Mouse (Mus musculus): ENCODE results near the gene Lama2.

Lama2 gene

DNA sequence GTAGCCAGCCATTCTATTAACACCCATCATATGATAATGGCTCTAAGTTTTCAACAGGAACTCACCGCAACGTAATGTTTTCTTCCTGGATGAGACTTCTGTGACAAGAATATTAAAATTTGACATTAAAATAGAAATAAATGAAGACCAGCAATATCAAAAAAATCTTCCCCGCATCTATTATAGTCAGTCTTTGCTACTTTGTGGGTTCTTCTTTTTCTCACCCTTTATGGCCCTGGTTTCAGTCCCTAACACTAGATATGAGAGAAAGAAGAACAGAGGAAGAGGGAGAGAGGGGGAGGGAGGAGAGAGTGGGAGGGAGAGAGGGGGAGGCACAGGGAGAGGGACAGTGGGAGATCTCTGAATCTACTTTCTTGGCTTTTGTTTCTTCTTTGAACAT is at the start of gene Lama2:
Gene Lama2, minus strand, starts transcription at position 101 of the 400 bp plus-strand sequence.
- no peak for DNase-seq (ENCODE audit: low spot score in 2 of 2)

DNA sequence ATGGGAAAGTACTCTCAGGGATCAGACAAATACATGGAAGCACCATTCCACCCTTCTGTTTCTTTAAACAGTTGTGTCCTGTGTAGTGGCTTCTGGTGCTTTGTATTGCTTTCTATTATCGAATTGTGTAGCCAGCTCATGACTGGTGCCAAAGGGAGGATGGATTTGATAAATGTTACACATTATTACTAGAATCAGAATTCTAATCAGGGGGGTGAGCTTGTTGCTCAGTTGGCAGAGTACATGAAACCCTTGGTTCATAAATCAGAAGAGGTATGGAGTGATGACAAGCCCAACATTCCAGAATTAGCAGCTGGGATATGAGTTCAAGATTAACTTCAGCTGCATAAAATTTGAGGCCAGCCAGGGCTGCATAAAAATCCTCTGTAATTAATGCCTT is 44.8 kb upstream of the Lama2 start:
- no peak for DNase-seq (ENCODE audit: low spot score in 2 of 2)

- no peak for DNase-seq (ENCODE audit: low spot score in 2 of 2)
These were observed 43.8 kb upstream of the Lama2 start for GRCm38 (mm10) chr10:27663396-27663795.

- DNase-seq (ENCODE audit: low spot score in 2 of 2) = peak; percentile 13 to 22
These were observed 34.6 kb upstream of the Lama2 start for GRCm38 (mm10) chr10:27654164-27654563.

DNA sequence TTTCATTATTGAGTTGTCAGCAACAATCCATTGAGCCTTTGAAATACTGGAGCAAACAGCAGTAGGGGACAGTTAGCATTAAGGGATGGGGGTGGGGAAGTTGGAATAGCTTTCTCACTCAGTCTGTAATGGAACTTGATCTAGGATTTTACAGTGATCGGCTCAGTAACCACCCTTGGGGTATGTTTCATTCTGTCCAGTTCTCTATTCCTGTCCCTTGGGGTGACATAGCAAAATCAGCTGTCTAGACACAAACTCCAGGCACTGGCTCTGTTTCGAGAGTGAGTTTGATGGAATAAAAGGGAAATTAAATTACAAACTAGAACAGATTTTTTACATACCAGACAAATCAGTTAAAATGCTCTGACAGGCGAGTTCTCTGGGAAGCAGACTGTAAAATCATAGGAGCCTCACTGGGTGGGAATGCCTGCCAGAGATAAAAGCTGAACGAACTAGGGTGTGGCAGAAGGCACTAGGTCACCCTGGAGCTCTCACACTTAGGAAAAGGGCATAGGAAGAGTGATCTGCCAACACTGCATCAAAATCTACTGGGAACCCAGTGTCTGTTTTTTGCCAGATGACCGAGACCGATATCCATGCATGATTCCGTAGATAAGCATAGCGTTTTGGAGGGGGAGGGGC is 33.3 kb upstream of the Lama2 start:
- DNase-seq (ENCODE audit: low spot score in 2 of 2) = no peak

DNA sequence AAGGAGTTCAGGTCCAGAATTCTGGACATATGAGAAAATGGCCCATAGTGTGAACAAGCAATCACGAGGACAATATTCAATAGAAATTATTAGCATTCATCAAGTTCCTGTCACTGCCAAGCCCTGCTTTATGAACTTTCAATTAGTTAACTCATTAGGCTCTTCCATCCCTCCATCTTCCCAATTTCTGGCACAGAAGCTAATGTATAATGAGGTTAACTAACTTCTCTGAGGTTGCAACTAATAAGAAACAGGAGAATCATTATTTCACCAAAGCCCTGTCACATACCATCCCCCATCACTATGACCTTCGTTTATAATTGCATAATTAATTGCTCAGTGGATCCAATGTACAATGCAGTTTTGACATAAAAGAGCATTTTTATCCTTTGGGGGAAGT is 16.2 kb upstream of the Lama2 start:
- DNase-seq (ENCODE audit: low spot score in 2 of 2) = no peak

DNA sequence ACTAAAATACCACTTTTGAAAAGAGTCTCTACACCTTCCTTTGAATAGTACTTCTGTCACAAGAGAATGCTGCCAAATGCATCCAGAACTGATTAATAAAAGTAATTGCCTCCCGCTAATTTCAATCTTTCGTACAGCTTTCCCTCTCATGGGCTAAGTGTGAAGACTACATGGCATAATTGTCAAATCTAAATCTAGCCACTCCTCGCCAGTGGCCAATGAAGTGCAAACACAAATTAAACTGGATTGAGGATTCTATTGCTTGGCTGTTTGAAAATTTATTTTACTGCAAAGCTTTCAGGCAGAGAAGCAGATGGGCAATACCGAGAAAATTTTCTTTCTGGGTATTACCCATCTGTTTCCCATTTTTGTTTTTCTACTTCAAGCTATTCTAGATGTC is 11.4 kb upstream of the Lama2 start:
- DNase-seq (ENCODE audit: low spot score in 2 of 2) = no peak

GRCm38 (mm10) chr10:27621697-27622449 is 2.3 kb upstream of the Lama2 start:
- DNase-seq (ENCODE audit: low spot score in 2 of 2) = peak in 1 of 2 experiments; percentile 7

GRCm38 (mm10) chr10:27617522-27618020 is 2.0 kb downstream of the Lama2 start:
- DNase-seq (ENCODE audit: low spot score in 2 of 2) = no peak

GRCm38 (mm10) chr10:27616641-27617415 is 2.7 kb downstream of the Lama2 start:
- no peak for DNase-seq (ENCODE audit: low spot score in 2 of 2)

GRCm38 (mm10) chr10:27595675-27596074 is 23.9 kb downstream of the Lama2 start:
- DNase-seq (ENCODE audit: low spot score in 2 of 2) = no peak

DNA sequence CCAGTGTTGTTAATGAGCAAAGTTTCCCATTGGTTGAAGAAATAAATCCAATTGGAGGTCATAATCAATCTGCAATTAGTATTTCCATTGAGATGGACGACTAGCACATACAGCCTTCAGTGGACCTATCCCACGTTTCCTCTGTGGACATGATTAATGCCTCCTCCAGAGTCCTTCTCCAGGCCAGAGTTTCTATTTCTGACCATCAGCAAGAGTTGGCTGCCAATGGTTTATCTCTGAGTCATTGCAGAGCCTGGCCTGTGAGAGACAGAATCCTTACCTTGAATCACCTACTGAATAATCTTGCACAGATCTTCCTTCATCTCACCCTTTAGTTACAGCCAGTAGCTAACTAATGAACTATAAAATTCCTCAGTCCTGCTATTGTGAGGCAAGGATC is 86.3 kb downstream of the Lama2 start:
- DNase-seq (ENCODE audit: low spot score in 2 of 2) = peak in 1 of 2 experiments; percentile 2

- DNase-seq (ENCODE audit: low spot score in 2 of 2) = no peak
These were observed 110.6 kb downstream of the Lama2 start for GRCm38 (mm10) chr10:27508847-27509459.

DNA sequence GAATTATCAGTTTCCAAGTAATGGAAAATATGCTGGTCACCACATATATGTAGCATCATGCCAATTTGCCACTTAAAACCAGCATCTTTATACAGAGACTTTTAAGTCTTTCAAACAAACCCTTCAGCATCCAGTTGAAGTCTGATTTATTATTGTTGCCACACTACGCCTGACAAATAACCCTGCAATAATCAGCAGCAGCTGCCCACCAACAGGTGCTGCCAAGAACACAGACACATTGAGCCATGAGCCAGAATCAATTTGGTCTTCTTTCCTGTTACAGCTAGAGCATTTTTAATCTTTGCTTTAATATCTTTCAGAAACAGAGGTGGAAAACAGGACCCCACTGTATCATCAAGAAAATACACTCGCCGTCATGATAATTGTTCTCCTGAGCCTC is 118.7 kb downstream of the Lama2 start:
- no peak for DNase-seq (ENCODE audit: low spot score in 2 of 2)

- no peak for DNase-seq (ENCODE audit: low spot score in 2 of 2)
These were observed 131.1 kb downstream of the Lama2 start for GRCm38 (mm10) chr10:27488452-27488851.

GRCm38 (mm10) chr10:27484041-27484440 is 135.5 kb downstream of the Lama2 start:
- peak; percentile 36 to 57 for DNase-seq (ENCODE audit: low spot score in 2 of 2)

- DNase-seq (ENCODE audit: low spot score in 2 of 2) = peak; percentile 6 to 10
These were observed 144.0 kb downstream of the Lama2 start for GRCm38 (mm10) chr10:27475540-27475939.

- no peak for DNase-seq (ENCODE audit: low spot score in 2 of 2)
These were observed 151.3 kb downstream of the Lama2 start for GRCm38 (mm10) chr10:27468274-27468673.

DNA sequence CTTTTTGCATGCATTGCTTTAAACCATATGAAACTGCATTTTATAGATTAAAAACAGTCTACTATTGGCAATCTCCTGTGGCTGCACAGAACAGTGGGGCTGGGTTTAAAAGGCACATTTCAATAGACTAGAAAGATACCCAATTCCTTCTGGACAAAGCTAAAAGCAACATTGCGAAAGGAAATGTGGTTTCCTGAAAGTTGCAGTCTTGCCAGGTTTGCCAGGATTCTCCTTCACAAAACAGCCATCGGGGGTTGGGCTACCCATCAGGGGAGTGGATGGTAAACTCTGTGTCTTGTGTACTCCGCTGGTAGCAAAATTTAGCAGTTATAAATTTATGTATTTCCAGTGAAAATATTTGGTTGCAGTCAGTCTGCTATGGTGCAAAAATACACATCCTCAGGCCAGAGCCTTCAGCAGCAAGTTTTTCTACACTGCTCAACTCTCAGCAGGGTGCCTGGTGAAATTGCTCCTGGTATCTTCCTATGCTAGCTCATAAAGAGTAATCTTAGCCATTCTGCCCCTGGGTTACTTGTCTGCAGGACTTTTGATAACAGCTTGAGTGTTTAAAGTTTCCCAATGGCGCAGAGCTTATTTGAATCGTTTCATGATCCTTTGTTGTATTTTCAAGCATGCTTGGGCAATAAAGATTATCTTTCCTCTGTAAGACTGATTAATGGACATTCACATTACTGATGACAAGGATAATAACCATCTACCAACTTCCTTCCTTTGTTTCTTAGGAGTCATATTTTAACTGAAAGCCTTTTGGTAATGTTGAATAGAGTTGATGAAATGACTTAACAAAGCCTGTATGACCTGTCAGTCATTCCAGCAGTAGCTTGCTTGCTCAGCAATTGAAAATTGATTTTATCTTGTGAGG is 205.7 kb downstream of the Lama2 start:
- DNase-seq (ENCODE audit: low spot score in 2 of 2) = no peak

- no peak for DNase-seq (ENCODE audit: low spot score in 2 of 2)
These were observed 228.8 kb downstream of the Lama2 start for GRCm38 (mm10) chr10:27390753-27391152.

GRCm38 (mm10) chr10:27387531-27387930 is 232.0 kb downstream of the Lama2 start:
- DNase-seq (ENCODE audit: low spot score in 2 of 2) = no peak
